Mouse (Mus musculus): Measurements from ENCODE around the gene Rpsa. TPM values are rescaled to one million over a fixed set of nuclear protein-coding genes. Genes with fewer than 3 reads are reported as not detected.
"Not testable (repeated sequence)": the region's sequence is repeated elsewhere in the genome, so short reads cannot be mapped to it uniquely, and the experiment has no call there.

Rpsa gene
- 100 to 1,000 TPM; 401 to 460 TPM for total RNA-seq (2021)
- long read RNA-seq, experiment 1, transcript Rpsa-201 (7 exons, 1,938 nt) = major isoform, 57 of 87 reads
- long read RNA-seq, experiment 1, partial matches to known transcripts = 26 of 87 reads
- long read RNA-seq, experiment 1, other reads (novel, unspliced or antisense) = 2 of 87 reads
- long read RNA-seq, experiment 2, transcript Rpsa-201 (7 exons, 1,938 nt) = major isoform, 64 of 100 reads
- long read RNA-seq, experiment 2, partial matches to known transcripts = 30 of 100 reads
- long read RNA-seq, experiment 2, other reads (novel, unspliced or antisense) = 2 of 100 reads

- DNase-seq (ENCODE audit: low spot score) = peak; percentile 96
These were observed at the start of gene Rpsa for GRCm38 (mm10) chr9:120127538-120128251. Gene Rpsa, plus strand, starts transcription at chr9:120127689.

GRCm38 (mm10) chr9:120078241-120078640 is 49.2 kb upstream of the Rpsa start:
- DNase-seq (ENCODE audit: low spot score) = no peak

- DNase-seq (ENCODE audit: low spot score) = no peak
These were observed 47.6 kb upstream of the Rpsa start for GRCm38 (mm10) chr9:120079901-120080300.

- DNase-seq (ENCODE audit: low spot score) = peak; percentile 38
These were observed 46.9 kb upstream of the Rpsa start for GRCm38 (mm10) chr9:120080546-120081108.

DNA sequence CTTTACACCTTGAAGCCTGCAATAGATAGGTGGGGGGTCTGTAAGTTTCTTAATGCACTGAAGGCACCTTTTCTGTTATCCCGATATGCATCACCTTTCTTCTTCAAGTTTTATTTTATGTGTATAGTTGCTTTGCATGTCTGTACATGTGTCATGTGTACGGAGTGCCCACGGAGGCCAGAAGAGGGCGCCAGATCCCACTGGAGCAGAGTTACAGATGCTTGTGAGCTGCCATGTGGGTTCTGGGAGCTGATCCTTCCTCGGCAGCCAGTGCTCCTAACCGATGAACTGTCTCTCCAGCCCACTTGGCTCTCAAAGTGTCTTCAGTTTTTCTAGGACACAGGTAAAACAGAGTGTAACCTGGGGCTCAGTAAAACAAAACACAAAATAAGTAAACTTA is 46.2 kb upstream of the Rpsa start:
- DNase-seq (ENCODE audit: low spot score) = no peak

- no peak for DNase-seq (ENCODE audit: low spot score)
These were observed 45.5 kb upstream of the Rpsa start for GRCm38 (mm10) chr9:120081967-120082366.

DNA sequence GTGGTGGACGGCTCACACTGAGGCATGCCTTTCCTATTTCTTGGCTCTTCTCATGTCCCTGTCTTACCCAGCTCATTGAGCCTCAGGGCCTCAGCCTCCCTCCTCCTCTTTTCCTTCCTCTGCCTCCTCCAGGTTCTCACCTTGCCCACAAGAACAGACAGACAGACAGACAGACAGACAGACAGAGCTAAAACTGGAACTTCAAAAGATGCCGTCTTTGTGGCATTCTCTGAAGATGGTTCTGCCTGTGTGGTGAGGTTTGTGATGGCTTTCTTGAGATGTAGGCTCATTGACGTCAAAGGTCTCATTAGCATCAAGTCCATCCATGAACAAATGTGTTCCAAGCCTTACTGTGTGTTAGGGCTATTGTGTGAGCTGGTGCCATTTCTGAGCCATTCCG is 44.8 kb upstream of the Rpsa start:
- DNase-seq (ENCODE audit: low spot score) = no peak

DNA sequence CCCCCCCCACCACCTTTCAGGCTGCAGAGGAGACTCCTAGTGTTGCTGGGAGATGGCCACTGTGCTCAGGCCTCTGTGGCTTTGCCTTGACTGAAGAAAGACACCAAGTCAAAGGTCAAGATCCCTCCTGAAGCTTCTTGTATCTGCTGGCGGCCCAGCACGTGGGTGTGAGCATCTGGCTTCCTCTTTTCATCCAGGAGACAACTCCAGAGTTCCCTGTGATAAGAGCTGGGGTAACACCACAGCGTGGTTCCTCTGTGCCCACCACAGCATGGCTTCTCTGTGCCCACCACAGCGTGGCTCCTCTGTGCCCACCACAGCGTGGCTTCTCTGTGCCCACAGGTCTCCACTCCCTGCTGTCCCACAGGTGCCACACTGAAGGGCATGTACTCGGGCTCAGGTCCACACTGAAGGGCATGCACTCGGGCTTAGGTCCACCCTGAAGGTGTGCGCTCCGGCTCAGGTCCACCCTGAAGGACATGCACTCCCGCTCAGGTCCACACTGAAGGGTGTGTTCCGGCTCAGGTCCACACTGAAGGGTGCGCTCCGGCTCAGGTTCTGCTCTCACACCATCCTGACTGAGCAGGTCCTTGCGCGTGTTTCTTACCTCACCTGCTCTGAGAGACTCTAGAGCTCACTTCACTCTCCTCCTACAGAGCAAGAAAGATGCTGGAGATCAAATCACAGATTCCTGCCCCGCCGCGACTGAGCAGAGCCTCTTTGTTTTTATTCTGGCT is 44.2 kb upstream of the Rpsa start:
- no peak for DNase-seq (ENCODE audit: low spot score)

DNA sequence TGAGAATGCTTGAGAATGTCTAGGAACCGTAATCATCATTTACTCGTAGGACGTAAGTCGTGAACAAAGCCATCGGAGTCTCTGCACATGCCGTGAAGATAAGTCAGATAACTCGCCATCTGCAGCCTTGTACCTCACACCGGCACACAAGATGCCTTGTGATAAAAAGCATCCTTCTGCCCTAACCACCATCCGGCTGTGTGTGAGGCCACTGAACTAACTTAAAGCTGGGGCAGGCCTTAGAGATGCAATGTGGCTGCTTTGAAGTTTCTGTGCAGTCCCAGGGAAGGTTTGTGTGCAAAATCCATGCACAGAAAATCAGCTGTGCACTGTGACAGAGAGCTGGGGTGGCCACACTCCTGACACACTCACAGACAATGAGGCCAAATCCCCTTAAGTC is 43.1 kb upstream of the Rpsa start:
- no peak for DNase-seq (ENCODE audit: low spot score)

GRCm38 (mm10) chr9:120089125-120089524 is 38.4 kb upstream of the Rpsa start:
- no peak for DNase-seq (ENCODE audit: low spot score)

DNA sequence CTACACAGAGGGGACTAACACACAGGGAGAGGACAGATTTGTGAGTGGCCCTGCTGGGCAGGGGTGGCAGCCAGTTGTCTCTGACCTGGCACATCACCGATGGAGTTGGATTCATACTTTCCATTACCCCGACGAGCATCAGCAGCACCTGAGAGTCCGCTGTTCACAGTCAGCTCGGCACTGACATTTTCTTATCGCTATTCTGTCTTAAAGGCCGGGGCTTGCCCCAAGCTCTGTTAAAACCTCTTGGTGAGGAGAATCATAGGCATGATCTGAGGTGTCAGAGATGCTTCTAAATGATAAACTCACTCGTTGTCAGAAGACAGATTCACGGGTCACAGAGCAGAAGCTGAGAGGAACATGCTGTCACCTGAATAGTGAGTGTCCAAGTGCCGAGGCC is 36.4 kb upstream of the Rpsa start:
- DNase-seq (ENCODE audit: low spot score) = no peak

GRCm38 (mm10) chr9:120091696-120092238 is 35.7 kb upstream of the Rpsa start, which contains the start of gene Ccr8:
Gene Ccr8, plus strand, starts transcription at chr9:120092114.
- no peak for DNase-seq (ENCODE audit: low spot score)

DNA sequence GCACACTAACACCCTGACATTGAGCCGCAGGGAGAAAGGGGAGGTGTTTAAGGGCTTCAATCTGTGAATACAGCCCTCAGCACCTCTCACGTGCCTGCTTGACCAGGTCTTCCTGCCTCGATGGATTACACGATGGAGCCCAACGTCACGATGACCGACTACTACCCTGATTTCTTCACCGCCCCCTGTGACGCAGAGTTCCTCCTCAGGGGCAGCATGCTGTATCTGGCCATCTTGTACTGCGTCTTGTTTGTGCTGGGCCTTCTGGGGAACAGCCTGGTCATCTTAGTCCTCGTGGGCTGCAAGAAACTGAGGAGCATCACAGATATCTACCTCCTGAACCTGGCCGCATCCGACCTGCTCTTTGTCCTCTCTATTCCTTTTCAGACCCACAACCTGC is 33.8 kb upstream of the Rpsa start:
- DNase-seq (ENCODE audit: low spot score) = no peak

GRCm38 (mm10) chr9:120095886-120096285 is 31.6 kb upstream of the Rpsa start:
- no peak for DNase-seq (ENCODE audit: low spot score)

GRCm38 (mm10) chr9:120098682-120099081 is 28.8 kb upstream of the Rpsa start:
- peak; percentile 64 for DNase-seq (ENCODE audit: low spot score)

- DNase-seq (ENCODE audit: low spot score) = no peak
These were observed 28.2 kb upstream of the Rpsa start for GRCm38 (mm10) chr9:120099304-120099703.

DNA sequence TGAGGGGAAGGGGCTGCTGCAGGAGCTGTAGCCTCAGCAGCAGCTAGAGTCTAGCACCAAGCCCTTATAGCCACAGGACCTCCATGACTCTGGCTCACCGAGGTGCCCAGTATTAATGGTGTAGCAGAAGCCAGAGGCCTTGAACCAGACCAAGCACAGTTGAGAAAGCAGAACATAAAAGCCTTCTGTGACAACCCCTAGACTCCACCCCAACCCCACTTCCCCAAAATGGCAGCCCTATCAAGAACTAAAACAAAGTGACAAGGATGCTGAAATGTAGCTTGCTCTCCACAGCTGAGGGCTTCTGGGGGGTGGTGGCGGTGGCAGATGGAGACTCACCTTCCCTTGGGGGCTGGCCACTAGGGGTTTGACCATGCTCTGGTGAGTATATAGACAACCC is 26.3 kb upstream of the Rpsa start:
- no peak for DNase-seq (ENCODE audit: low spot score)

DNA sequence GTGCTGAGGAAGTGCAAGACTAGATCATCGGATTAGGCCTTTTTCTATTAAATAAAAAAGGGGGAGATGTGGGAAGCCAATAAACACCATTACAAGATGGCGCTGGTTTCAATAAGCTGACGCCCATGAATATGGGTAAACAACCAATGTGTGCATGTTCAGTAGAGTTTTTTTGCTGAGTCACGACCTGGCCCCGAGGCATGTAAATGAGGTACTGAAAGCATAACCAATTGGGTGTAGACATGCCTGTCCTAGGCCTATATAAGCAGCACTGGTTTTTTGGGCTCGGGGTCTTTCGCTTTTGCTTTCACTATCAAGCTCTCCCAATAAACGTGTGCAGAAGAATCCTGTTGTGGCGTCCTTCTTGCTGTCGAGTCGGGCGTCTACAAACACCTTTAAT is 18.5 kb upstream of the Rpsa start:
- not testable (repeated sequence) for DNase-seq (ENCODE audit: low spot score)

- DNase-seq (ENCODE audit: low spot score) = peak; percentile 94
These were observed 17.1 kb upstream of the Rpsa start, which contains the start of gene Slc25a38 for GRCm38 (mm10) chr9:120110211-120111018. Gene Slc25a38, plus strand, starts transcription at chr9:120110374.

- no peak for DNase-seq (ENCODE audit: low spot score)
These were observed 16.1 kb upstream of the Rpsa start for GRCm38 (mm10) chr9:120111156-120111945.
